Mouse (Mus musculus) intestine, postnatal 0 days (tissue): ENCODE measurements around the gene Plcz1. TPM values are rescaled to one million over a fixed set of nuclear protein-coding genes. Genes with fewer than 3 reads are reported as not detected.

ENCODE experiments used
- ATAC-seq: fragments of 200-750 bp; cut with Nextera tagmentation; 2 replicates; pipeline ENCODE4 v1.8.0; 2017; ENCODE audit warnings: mild to moderate bottlenecking, moderate TSS enrichment, moderate library complexity
- H3K27ac ChIP-seq: fragments of 300-500 bp; sonication (generic); 2 replicates; pipeline ENCODE4 v1.5.1; 2014; ENCODE audit warnings: mild to moderate bottlenecking, low read depth, low read length, moderate library complexity
- H3K27me3 ChIP-seq: fragments of 300-500 bp; sonication (generic); replicated peaks from 2 replicates; pipeline ENCODE4 v1.6.1; 2014; ENCODE audit warnings: low read length, mixed read lengths; ENCODE audit not compliant: control insufficient read depth, insufficient read depth
- H3K36me3 ChIP-seq: fragments of 300-500 bp; sonication (generic); 2 replicates; pipeline ENCODE4 v1.6.1; 2014; ENCODE audit warnings: mild to moderate bottlenecking, moderate library complexity; ENCODE audit not compliant: control insufficient read depth, insufficient read depth
- H3K4me1 ChIP-seq: fragments of 300-500 bp; sonication (generic); replicated peaks from 2 replicates; pipeline ENCODE4 v1.6.1; 2014; ENCODE audit warnings: antibody characterized with exemption, low read length, mixed read lengths; ENCODE audit not compliant: control insufficient read depth, insufficient read depth
- H3K4me2 ChIP-seq: fragments of 300-500 bp; sonication (generic); replicated peaks from 2 replicates; pipeline ENCODE4 v1.6.1; 2014; ENCODE audit warnings: low read depth, mild to moderate bottlenecking, moderate library complexity
- H3K4me3 ChIP-seq: fragments of 300-500 bp; sonication (generic); 2 replicates; pipeline ENCODE4 v1.5.1; 2014; ENCODE audit warnings: low read depth, low read length
- H3K9ac ChIP-seq: fragments of 300-500 bp; sonication (generic); 2 replicates; pipeline ENCODE4 v1.6.1; 2014; ENCODE audit warnings: mild to moderate bottlenecking, low read depth, low read length
- H3K9me3 ChIP-seq: fragments of 300-500 bp; sonication (generic); 2 replicates; pipeline ENCODE4 v1.6.1; 2016; ENCODE audit warnings: mixed run types; ENCODE audit not compliant: control insufficient read depth
- CTCF ChIP-seq: sonication (generic); IDR thresholded peaks from 2 replicates; pipeline ENCODE4 v1.5.1; 2016; ENCODE audit warnings: low read depth, mild to moderate bottlenecking, control low read depth, antibody characterized with exemption, moderate library complexity
- WGBS: fragments of 180-500 bp; shearing (Covaris S2); extraction: QIAGEN DNeasy Blood & Tissue Kit; methylation state at CpG from one replicate; pipeline ENCODE4 v1.1.7; 2014; 5-methylcytosine and 5-hydroxymethylcytosine counted together
- polyA plus RNA-seq: library from polyadenylated mRNA; unstranded; fragments of >200 nt; fragmentation: Nextera tagmentation; extraction: Ambion mirVana; gene quantifications from 2 replicates; pipeline ENCODE4 v1.2.1, GENCODE M21; 2015

The Plcz1 gene
- polyA plus RNA-seq, 1 experiment from 2014 or later, result not detected

- Histone ChIP-seq H3K4me3 (no peak overlapping the region), H3K4me2 (no peak overlapping the region), H3K4me1 (no peaks in the 10 kb centered on the region), H3K27ac (no peak overlapping the region), H3K9ac (no peak overlapping the region), H3K9me3 (no peaks in the 10 kb centered on the region), H3K27me3 (no peaks in the 10 kb centered on the region), H3K36me3 (no peaks in the 10 kb centered on the region)
- 64% methylated on average over 3 of the region's 3 CpGs for WGBS
- TF ChIP-seq CTCF, result no peak
- ATAC-seq, result no peak
Observed at GRCm38 (mm10) chr6:139964895-139965294, 76.4 kb downstream of the Plcz1 start.

GRCm38 (mm10) chr6:139963775-139964174 is 77.5 kb downstream of the Plcz1 start:
- no peak for ATAC-seq
- no peaks in the 10 kb centered on the region for H3K4me1 ChIP-seq
- TF ChIP-seq CTCF, result no peak
- H3K9me3 ChIP-seq, result no peaks in the 10 kb centered on the region
- no peak overlapping the region for H3K27ac ChIP-seq
- no peaks in the 10 kb centered on the region for H3K27me3 ChIP-seq
- no peaks in the 10 kb centered on the region for H3K36me3 ChIP-seq
- no peak overlapping the region for H3K4me3 ChIP-seq
- no peak overlapping the region for H3K4me2 ChIP-seq
- WGBS, result 68% methylated on average over 3 of the region's 3 CpGs
- no peak overlapping the region for H3K9ac ChIP-seq

DNA sequence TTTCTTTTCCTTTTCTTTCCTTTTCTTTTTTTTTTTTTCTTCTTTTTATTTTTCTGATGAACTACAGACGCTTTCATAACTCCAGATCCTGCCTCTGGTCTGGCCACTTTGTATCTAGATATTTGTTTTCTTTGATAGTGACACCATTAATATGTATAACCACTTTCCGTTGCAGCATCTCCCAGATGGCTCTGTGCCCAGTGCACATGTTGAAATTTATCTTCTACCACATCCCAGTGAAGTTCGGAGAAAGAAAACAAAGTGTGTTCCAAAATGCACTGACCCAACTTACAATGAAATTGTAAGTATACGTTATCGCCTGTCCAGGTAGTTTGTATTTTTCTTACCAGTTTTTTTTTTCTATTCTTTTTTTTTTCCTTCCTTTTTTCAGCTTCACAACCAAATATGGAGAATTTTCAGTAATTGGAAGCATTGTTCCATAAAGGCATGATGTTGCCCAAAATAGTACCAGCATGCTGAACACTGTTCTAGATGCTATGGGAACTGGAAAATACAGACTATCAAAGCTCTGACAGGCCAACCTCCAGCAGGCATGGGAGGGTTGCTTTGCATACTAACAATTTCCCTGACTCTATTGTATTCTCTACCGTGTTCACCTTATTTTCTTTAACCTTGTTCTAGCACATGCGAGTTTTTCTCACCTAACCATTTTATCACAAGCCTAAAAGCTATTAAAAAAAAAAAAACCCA is 83.6 kb downstream of the Plcz1 start:
- H3K4me1 ChIP-seq, result no peaks in the 10 kb centered on the region
- TF ChIP-seq CTCF, result no peak
- H3K27ac ChIP-seq, result no peak overlapping the region
- no peak overlapping the region for H3K4me2 ChIP-seq
- no peak overlapping the region for H3K4me3 ChIP-seq
- no peak overlapping the region for H3K9ac ChIP-seq
- no peaks in the 10 kb centered on the region for H3K27me3 ChIP-seq
- H3K9me3 ChIP-seq, result no peaks in the 10 kb centered on the region
- WGBS, result 60% methylated on average over 7 of the region's 7 CpGs
- no peak for ATAC-seq
- no peaks in the 10 kb centered on the region for H3K36me3 ChIP-seq

DNA sequence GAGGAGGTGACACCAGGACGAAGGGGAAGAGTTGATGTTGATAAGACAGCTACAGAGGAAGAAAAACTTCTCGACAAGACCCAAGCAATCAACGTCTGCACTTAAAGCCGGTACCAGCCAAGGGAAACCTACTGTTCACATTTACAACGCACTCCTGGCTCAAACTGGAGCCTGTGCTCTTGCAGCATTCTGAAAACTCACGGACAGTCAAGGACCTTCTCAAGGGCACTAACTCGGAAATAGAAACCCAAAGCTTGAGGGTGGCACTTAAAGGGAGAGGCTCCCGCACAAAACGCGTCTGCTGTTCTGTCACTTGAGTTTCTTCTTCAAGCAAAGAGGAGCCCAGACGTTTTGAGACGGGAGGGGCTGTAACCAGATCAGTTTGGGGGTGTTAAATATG is 87.7 kb downstream of the Plcz1 start:
- ATAC-seq, result no peak
- no peaks in the 10 kb centered on the region for H3K9me3 ChIP-seq
- 80% methylated on average over 12 of the region's 12 CpGs for WGBS
- no peak for TF ChIP-seq CTCF
- no peak overlapping the region for H3K4me2 ChIP-seq
- no peak overlapping the region for H3K27ac ChIP-seq
- no peaks in the 10 kb centered on the region for H3K4me1 ChIP-seq
- no peak overlapping the region for H3K9ac ChIP-seq
- no peak overlapping the region for H3K4me3 ChIP-seq
- H3K27me3 ChIP-seq, result no peaks in the 10 kb centered on the region
- no peaks in the 10 kb centered on the region for H3K36me3 ChIP-seq

- no peak overlapping the region for H3K9ac ChIP-seq
- no peaks in the 10 kb centered on the region; the same call in 1 of the 2 replicates for H3K4me1 ChIP-seq
- TF ChIP-seq CTCF, result no peak
- no peak overlapping the region for H3K27ac ChIP-seq
- H3K36me3 ChIP-seq, result no peaks in the 10 kb centered on the region
- H3K4me2 ChIP-seq, result peak overlapping the region; percentile 25
- peak; percentile 96 for ATAC-seq
- 48% methylated on average over 8 of the region's 8 CpGs for WGBS
- H3K4me3 ChIP-seq, result no peak overlapping the region
- no peaks in the 10 kb centered on the region for H3K27me3 ChIP-seq
- no peaks in the 10 kb centered on the region for H3K9me3 ChIP-seq
Observed at GRCm38 (mm10) chr6:139947106-139947879, 94.0 kb downstream of the Plcz1 start.

Other genes with a start within 250 kb of the Plcz1 start
- gene Capza3, start 205 bp downstream of the Plcz1 start, polyA plus RNA-seq, result not detected in 2 replicates